Mouse (Mus musculus) layer of hippocampus, postnatal 10 days (tissue): ENCODE data around the gene Doc2g. TPM values are rescaled to one million over a fixed set of nuclear protein-coding genes. Genes with fewer than 3 reads are reported as not detected.
"Not testable (repeated sequence)": the region's sequence is repeated elsewhere in the genome, so short reads cannot be mapped to it uniquely, and the experiment has no call there.

Experiments used
- DNase-seq, 2 experiments: peaks; one replicate each; pipeline ENCODE4 v3.0.0; 2021; ENCODE audit warnings: low spot score in 2 of 2
- total RNA-seq, 2 experiments: library from RNA; stranded (reverse); gene quantifications; 2 replicates each; pipeline ENCODE4 v1.2.3; 2021

Gene Doc2g
- total RNA-seq, 2 experiments from 2014 or later = 2.9 to 3.3 TPM

- no peak for DNase-seq
Measured at GRCm38 (mm10) chr19:4015635-4016034, 12.5 kb downstream of the Doc2g start.

GRCm38 (mm10) chr19:4017921-4018587 is 14.9 kb downstream of the Doc2g start:
- no peak for DNase-seq

GRCm38 (mm10) chr19:4018743-4019583 is 15.8 kb downstream of the Doc2g start:
- DNase-seq = peak; percentile 77 to 83

GRCm38 (mm10) chr19:4023185-4023584 is 20.1 kb downstream of the Doc2g start:
- DNase-seq = no peak

- no peak for DNase-seq
Measured at GRCm38 (mm10) chr19:4027576-4027975, 24.5 kb downstream of the Doc2g start.

- DNase-seq = no peak
Measured at GRCm38 (mm10) chr19:4032668-4033067, 29.6 kb downstream of the Doc2g start.

GRCm38 (mm10) chr19:4033298-4033697 is 30.2 kb downstream of the Doc2g start:
- no peak for DNase-seq

- DNase-seq = no peak
Measured at GRCm38 (mm10) chr19:4033742-4034141, 30.6 kb downstream of the Doc2g start.

GRCm38 (mm10) chr19:4036327-4037045 is 33.4 kb downstream of the Doc2g start:
- no peak for DNase-seq

GRCm38 (mm10) chr19:4037154-4037787 is 34.2 kb downstream of the Doc2g start:
- DNase-seq = not testable (repeated sequence)

- peak; percentile 78 to 87 for DNase-seq
Measured at GRCm38 (mm10) chr19:4037788-4038232, 34.7 kb downstream of the Doc2g start, which contains the start of gene Gstp1. Gene Gstp1 (minus strand): TSS chr19:4037985.

GRCm38 (mm10) chr19:4040941-4041340 is 37.8 kb downstream of the Doc2g start:
- not testable (repeated sequence) for DNase-seq

GRCm38 (mm10) chr19:4041500-4041899 is 38.4 kb downstream of the Doc2g start:
- not testable (repeated sequence) for DNase-seq

- DNase-seq = no peak
Measured at GRCm38 (mm10) chr19:4042124-4042523, 39.0 kb downstream of the Doc2g start.

- not testable (repeated sequence) for DNase-seq
Measured at GRCm38 (mm10) chr19:4044109-4044508, 41.0 kb downstream of the Doc2g start.

- DNase-seq = peak; percentile 72 to 76
Measured at GRCm38 (mm10) chr19:4045966-4046865, 43.1 kb downstream of the Doc2g start, which contains the start of gene Gstp2. Gene Gstp2 (minus strand): TSS chr19:4046023.

- no peak for DNase-seq
Measured at GRCm38 (mm10) chr19:4046866-4047254, 43.7 kb downstream of the Doc2g start.

- DNase-seq = peak; percentile 78 to 83
Measured at GRCm38 (mm10) chr19:4047859-4048258, 44.7 kb downstream of the Doc2g start.

GRCm38 (mm10) chr19:4049069-4049468 is 46.0 kb downstream of the Doc2g start:
- DNase-seq = not testable (repeated sequence)

- DNase-seq = no peak
Measured at GRCm38 (mm10) chr19:4051016-4051415, 47.9 kb downstream of the Doc2g start.
